Mouse (Mus musculus) spleen, adult 2 months (tissue): Measurements from ENCODE around the gene Gm10198.

Experiments
- CTCF ChIP-seq: fragments of 200-500 bp; IDR thresholded peaks from 2 replicates; pipeline ENCODE4 v1.5.1; 2011; ENCODE audit warnings: mild to moderate bottlenecking, inconsistent platforms; ENCODE audit not compliant: insufficient read depth, insufficient read length, insufficient replicate concordance; ENCODE audit errors: extremely low read depth
- POLR2A ChIP-seq: fragments of 200-500 bp; IDR thresholded peaks from 2 replicates; pipeline ENCODE4 v1.6.1; 2011; ENCODE audit warnings: low read depth, low read length, inconsistent platforms

DNA sequence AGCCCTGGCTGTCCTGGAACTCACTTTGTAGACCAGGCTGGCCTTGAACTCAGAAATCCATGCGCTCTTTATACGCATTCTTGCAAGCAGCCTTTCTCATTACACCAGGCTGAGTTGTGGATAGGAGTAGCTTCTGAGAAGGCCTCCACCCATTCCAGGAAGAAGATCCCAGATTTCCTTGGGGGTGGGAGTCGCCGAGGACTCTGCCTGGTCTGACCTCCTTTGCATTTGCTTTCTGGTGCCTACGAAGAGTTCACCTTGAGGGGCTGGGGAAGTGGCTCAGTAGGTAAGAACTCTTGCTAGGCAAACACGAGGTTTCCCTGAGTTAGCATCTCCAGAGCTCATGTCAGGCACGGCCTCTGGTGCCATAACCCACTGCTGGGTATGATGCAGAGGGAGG, 39.4 kb upstream of the Gm10198 start:
- TF ChIP-seq CTCF = no peak
- TF ChIP-seq POLR2A = no peak
